Mouse (Mus musculus) ovary, postnatal 14 days (tissue): ENCODE results near the gene Slamf6.

Experiments used
- DNase-seq: peaks from one replicate; pipeline ENCODE4 v3.0.0; 2022; ENCODE audit warnings: low spot score

Slamf6 gene

GRCm38 (mm10) chr1:171996701-171997100 is 79.4 kb downstream of the Slamf6 start:
- no peak for DNase-seq

- no peak for DNase-seq
Observed at GRCm38 (mm10) chr1:171998820-171999597, 81.7 kb downstream of the Slamf6 start.

- DNase-seq = no peak
Observed at GRCm38 (mm10) chr1:172000641-172001040, 83.3 kb downstream of the Slamf6 start.

DNA sequence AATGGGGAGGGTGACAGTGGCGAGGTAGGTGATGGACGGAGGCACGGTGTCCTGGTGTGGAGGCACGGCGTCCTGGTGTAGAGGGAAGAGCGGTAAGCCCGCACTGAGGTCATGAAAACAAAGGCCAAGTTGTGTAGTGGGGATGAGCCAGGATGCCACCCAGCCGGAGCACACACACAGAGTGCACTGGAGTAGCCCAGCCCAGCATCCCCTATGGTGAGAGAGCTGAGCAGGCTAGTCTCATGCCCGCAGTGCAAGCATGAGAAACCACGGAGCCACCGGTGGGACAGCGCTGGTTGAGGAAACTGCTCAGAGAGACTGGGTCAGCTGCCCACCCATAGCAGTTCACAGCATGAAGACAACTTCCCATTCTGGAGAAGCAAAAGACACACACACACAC is 84.3 kb downstream of the Slamf6 start:
- DNase-seq = no peak
